Mouse (Mus musculus): ENCODE measurements around the gene Car3. TPM values are rescaled to one million over a fixed set of nuclear protein-coding genes. Genes with fewer than 3 reads are reported as not detected.
"Not testable (repeated sequence)": the region's sequence is repeated elsewhere in the genome, so short reads cannot be mapped to it uniquely, and the experiment has no call there.

The Car3 gene
- 19.8 and 22.0 TPM in 2 replicates for polyA plus RNA-seq (2014; fragmentation: Nextera tagmentation; extraction: Ambion mirVana)

GRCm38 (mm10) chr3:14863022-14863711, at the start of gene Car3:
Gene Car3 (plus strand): TSS chr3:14863512.
- Histone ChIP-seq H3K9me3 (replicated peaks; ENCODE audit: control insufficient read depth, low read length) (no peaks in the 10 kb centered on the region), H3K4me3 (ENCODE audit: low read depth, low read length) (peak within 1 kb of the TSS; percentile 44), H3K27me3 (ENCODE audit: control insufficient read depth, insufficient read depth, low read length) (no peaks in the 10 kb centered on the region), H3K9ac (ENCODE audit: low read depth, low read length) (peak within 1 kb of the TSS; percentile 28; the same call in 1 of the 2 replicates), H3K4me2 (peak within 1 kb of the TSS; percentile 76), H3K4me1 (ENCODE audit: control insufficient read depth, insufficient read depth, low read length) (no peaks in the 10 kb centered on the region), H3K36me3 (ENCODE audit: control insufficient read depth, insufficient read depth, low read length) (no peaks in the 10 kb centered on the region), H3K27ac (ENCODE audit: low read depth, low read length) (no peak within 1 kb of the TSS)
- WGBS (ENCODE audit: insufficient replicate concordance) = 1% methylated on average over 17 of the region's 18 CpGs
- no peak; the same call in 1 of the 2 replicates for ATAC-seq (replicated peaks; ENCODE audit: insufficient number of reproducible peaks, low FRiP score, low TSS enrichment)

DNA sequence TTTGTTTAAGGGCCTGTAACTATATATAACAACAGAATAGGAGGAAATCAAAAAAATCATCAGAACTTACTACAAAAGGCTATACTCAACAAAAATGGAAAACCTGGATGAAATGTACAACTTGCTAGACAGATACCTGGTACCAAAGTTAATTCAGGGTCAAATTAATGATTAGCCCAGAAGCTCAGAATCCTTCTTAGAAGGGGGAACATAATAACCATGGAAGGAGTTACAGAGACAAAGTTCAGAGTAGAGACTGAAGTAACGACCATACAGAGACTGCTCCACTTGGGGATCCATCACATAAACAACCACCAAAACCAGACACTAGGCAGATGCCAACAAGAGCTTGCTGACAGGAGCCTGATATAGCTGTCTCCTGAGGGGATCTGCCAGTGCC, 47.9 kb upstream of the Car3 start:
- 28% methylated on average over 1 of the region's 1 CpGs for WGBS (ENCODE audit: insufficient replicate concordance)
- not testable (repeated sequence) for H3K9me3 ChIP-seq (replicated peaks; ENCODE audit: control insufficient read depth, low read length); H3K36me3 ChIP-seq (ENCODE audit: control insufficient read depth, insufficient read depth, low read length); H3K27ac ChIP-seq (ENCODE audit: low read depth, low read length); H3K27me3 ChIP-seq (ENCODE audit: control insufficient read depth, insufficient read depth, low read length); ATAC-seq (replicated peaks; ENCODE audit: insufficient number of reproducible peaks, low FRiP score, low TSS enrichment); H3K9ac ChIP-seq (ENCODE audit: low read depth, low read length); H3K4me3 ChIP-seq (ENCODE audit: low read depth, low read length); H3K4me2 ChIP-seq; H3K4me1 ChIP-seq (ENCODE audit: control insufficient read depth, insufficient read depth, low read length)

DNA sequence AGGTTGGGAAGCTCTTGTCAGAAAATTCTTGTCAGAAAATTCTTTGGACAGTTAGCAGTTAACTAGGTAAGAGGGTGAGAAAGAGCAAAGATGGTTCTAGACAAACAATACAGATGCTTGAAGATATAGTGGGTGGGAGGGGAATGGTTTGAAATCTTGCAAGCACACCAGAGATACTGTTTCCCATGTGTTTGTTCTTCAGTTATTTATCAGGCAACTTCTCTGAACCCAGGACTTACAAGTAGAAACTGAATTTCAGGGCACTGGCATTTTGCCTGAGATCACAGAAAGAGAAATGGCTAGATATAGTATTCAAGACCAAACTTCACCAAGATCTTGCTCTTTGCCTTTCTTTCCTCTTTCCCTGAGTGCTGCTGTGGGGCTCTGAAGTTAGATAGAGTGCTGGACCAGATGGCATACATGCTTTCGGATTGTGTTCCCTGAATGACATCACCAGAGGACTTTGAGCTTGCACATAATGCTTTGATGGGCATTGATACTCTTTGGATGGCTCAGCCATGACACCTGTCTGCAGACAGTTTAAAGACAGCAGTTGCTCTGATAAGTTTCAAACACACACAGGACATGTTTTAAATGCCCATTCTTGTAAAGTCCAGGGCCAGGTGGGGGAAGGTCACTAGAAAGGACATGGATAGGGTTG, 43.3 kb upstream of the Car3 start:
- ATAC-seq (replicated peaks; ENCODE audit: insufficient number of reproducible peaks, low FRiP score, low TSS enrichment) = no peak

GRCm38 (mm10) chr3:14828896-14829295, 34.4 kb upstream of the Car3 start:
- ATAC-seq (replicated peaks; ENCODE audit: insufficient number of reproducible peaks, low FRiP score, low TSS enrichment) = no peak
- Histone ChIP-seq H3K9ac (ENCODE audit: low read depth, low read length) (no peak overlapping the region), H3K36me3 (ENCODE audit: control insufficient read depth, insufficient read depth, low read length) (no peaks in the 10 kb centered on the region), H3K27ac (ENCODE audit: low read depth, low read length) (no peak overlapping the region), H3K4me2 (no peak overlapping the region), H3K27me3 (ENCODE audit: control insufficient read depth, insufficient read depth, low read length) (no peaks in the 10 kb centered on the region), H3K4me3 (ENCODE audit: low read depth, low read length) (no peak overlapping the region), H3K4me1 (ENCODE audit: control insufficient read depth, insufficient read depth, low read length) (no peaks in the 10 kb centered on the region), H3K9me3 (replicated peaks; ENCODE audit: control insufficient read depth, low read length) (no peaks in the 10 kb centered on the region)

More for the DNA sequence above, 43.3 kb upstream of the Car3 start:
- Histone ChIP-seq H3K4me1 (ENCODE audit: control insufficient read depth, insufficient read depth, low read length) (no peaks in the 10 kb centered on the region), H3K27ac (ENCODE audit: low read depth, low read length) (no peak overlapping the region), H3K27me3 (ENCODE audit: control insufficient read depth, insufficient read depth, low read length) (no peaks in the 10 kb centered on the region), H3K9me3 (replicated peaks; ENCODE audit: control insufficient read depth, low read length) (no peaks in the 10 kb centered on the region), H3K4me3 (ENCODE audit: low read depth, low read length) (no peak overlapping the region), H3K36me3 (ENCODE audit: control insufficient read depth, insufficient read depth, low read length) (no peaks in the 10 kb centered on the region), H3K9ac (ENCODE audit: low read depth, low read length) (no peak overlapping the region), H3K4me2 (no peak overlapping the region)
- WGBS (ENCODE audit: insufficient replicate concordance) = 57% methylated on average over 1 of the region's 1 CpGs

DNA sequence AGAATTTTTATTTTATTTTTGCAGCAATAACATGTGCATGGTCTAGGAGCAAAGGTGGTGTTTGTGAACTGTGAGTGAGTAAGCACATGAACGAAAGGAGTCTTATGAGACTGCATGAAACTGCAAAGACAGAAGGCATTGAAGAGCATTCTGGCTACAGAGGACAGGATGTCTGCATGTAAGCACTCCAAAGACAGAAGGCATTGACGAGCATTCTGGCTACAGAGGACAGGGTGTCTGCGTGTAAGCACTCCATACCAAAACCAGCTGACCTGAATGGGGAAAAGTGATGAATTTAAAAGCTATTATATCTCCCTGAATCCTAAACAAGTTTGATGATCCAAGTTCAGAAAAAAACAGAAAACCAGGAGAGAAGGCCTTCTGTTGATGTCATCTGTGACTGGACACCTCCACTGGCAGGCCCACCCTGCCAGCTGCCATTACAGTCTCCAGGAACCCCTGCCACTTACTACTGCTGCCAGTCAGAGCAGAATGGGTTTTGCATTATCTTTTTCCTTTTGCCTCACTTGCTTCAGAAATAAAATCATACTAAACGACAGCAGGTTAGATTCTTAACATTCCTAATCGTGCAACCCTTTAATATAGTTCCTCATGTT, 32.0 kb upstream of the Car3 start:
- Histone ChIP-seq H3K4me3 (ENCODE audit: low read depth, low read length) (no peak overlapping the region), H3K4me2 (no peak overlapping the region), H3K9me3 (replicated peaks; ENCODE audit: control insufficient read depth, low read length) (no peaks in the 10 kb centered on the region), H3K36me3 (ENCODE audit: control insufficient read depth, insufficient read depth, low read length) (no peaks in the 10 kb centered on the region), H3K9ac (ENCODE audit: low read depth, low read length) (no peak overlapping the region), H3K27ac (ENCODE audit: low read depth, low read length) (no peak overlapping the region), H3K4me1 (ENCODE audit: control insufficient read depth, insufficient read depth, low read length) (no peaks in the 10 kb centered on the region), H3K27me3 (ENCODE audit: control insufficient read depth, insufficient read depth, low read length) (no peaks in the 10 kb centered on the region)
- no peak for ATAC-seq (replicated peaks; ENCODE audit: insufficient number of reproducible peaks, low FRiP score, low TSS enrichment)
- WGBS (ENCODE audit: insufficient replicate concordance) = 73% methylated on average over 5 of the region's 5 CpGs

GRCm38 (mm10) chr3:14832766-14833165, 30.5 kb upstream of the Car3 start:
- Histone ChIP-seq H3K27me3 (ENCODE audit: control insufficient read depth, insufficient read depth, low read length) (no peaks in the 10 kb centered on the region), H3K9me3 (replicated peaks; ENCODE audit: control insufficient read depth, low read length) (no peaks in the 10 kb centered on the region), H3K36me3 (ENCODE audit: control insufficient read depth, insufficient read depth, low read length) (no peaks in the 10 kb centered on the region), H3K9ac (ENCODE audit: low read depth, low read length) (no peak overlapping the region), H3K4me2 (no peak overlapping the region), H3K27ac (ENCODE audit: low read depth, low read length) (no peak overlapping the region), H3K4me1 (ENCODE audit: control insufficient read depth, insufficient read depth, low read length) (no peaks in the 10 kb centered on the region), H3K4me3 (ENCODE audit: low read depth, low read length) (no peak overlapping the region)
- no peak for ATAC-seq (replicated peaks; ENCODE audit: insufficient number of reproducible peaks, low FRiP score, low TSS enrichment)

DNA sequence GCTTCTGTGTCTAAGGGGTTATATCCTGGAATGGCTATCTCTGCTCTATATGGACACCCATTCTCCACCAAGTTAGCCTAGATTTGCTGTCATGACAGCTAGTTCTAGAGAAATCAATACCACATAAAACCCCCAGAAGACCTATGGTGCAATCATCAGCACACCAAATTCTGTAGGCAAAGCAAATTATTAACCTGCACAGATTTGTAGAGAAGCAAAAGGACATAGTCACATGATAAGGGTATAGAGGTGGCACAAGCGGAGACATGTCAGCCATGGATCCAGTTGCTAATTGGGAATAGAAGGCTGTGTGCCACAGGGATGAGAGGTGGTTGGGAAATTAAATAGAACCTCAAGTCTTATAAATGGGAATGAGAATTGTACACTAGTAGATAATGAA, 24.4 kb upstream of the Car3 start:
- no peaks in the 10 kb centered on the region for H3K9me3 ChIP-seq (replicated peaks; ENCODE audit: control insufficient read depth, low read length)
- ATAC-seq (replicated peaks; ENCODE audit: insufficient number of reproducible peaks, low FRiP score, low TSS enrichment) = no peak
- H3K27me3 ChIP-seq (ENCODE audit: control insufficient read depth, insufficient read depth, low read length) = no peaks in the 10 kb centered on the region
- no peak overlapping the region for H3K4me3 ChIP-seq (ENCODE audit: low read depth, low read length)
- H3K36me3 ChIP-seq (ENCODE audit: control insufficient read depth, insufficient read depth, low read length) = no peaks in the 10 kb centered on the region
- 86% methylated on average over 1 of the region's 1 CpGs for WGBS (ENCODE audit: insufficient replicate concordance)
- no peak overlapping the region for H3K4me2 ChIP-seq
- H3K9ac ChIP-seq (ENCODE audit: low read depth, low read length) = no peak overlapping the region
- H3K4me1 ChIP-seq (ENCODE audit: control insufficient read depth, insufficient read depth, low read length) = no peaks in the 10 kb centered on the region
- no peak overlapping the region for H3K27ac ChIP-seq (ENCODE audit: low read depth, low read length)

DNA sequence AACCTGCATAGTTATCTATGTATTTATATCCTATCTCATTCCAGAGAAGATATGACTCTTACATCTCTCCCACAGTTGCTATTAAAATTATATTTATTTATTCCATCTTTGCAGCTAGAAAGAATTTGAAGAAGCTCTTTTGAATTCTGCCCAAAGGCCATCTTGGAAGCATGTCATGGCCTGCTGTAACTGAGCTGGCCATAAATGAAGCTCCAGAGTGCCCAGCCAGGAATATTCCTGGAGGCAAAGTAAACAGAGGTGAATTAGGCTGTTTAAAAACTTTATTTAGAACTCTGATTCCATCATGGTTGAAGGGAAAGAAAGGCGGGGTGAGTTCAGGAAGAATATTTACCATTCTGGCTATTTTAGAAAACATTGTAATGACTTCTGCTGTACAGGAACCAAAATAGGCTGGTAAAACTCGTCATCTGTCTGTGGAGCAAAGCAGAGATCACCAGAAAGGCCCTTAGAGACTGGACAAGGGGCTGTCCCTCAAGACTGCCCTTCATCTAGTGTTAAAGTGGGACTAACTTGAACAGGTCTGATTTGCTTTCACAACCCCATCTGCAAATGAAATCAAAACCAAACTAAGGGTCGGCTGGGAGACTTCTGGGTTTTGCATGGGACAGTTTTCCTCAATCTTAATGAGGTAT, 23.7 kb upstream of the Car3 start:
- Histone ChIP-seq H3K4me2 (no peak overlapping the region), H3K36me3 (ENCODE audit: control insufficient read depth, insufficient read depth, low read length) (no peaks in the 10 kb centered on the region), H3K9me3 (replicated peaks; ENCODE audit: control insufficient read depth, low read length) (no peaks in the 10 kb centered on the region), H3K27ac (ENCODE audit: low read depth, low read length) (no peak overlapping the region), H3K27me3 (ENCODE audit: control insufficient read depth, insufficient read depth, low read length) (no peaks in the 10 kb centered on the region), H3K4me3 (ENCODE audit: low read depth, low read length) (no peak overlapping the region), H3K4me1 (ENCODE audit: control insufficient read depth, insufficient read depth, low read length) (no peaks in the 10 kb centered on the region), H3K9ac (ENCODE audit: low read depth, low read length) (no peak overlapping the region)
- 68% methylated on average over 3 of the region's 3 CpGs for WGBS (ENCODE audit: insufficient replicate concordance)
- ATAC-seq (replicated peaks; ENCODE audit: insufficient number of reproducible peaks, low FRiP score, low TSS enrichment) = no peak

Measured in heart, embryonic 11.5 days (tissue).